Mouse (Mus musculus) granulocyte monocyte progenitor cell, adult 5-6 weeks (primary cell): Measurements from ENCODE around the gene Tmem80. TPM values are rescaled to one million over a fixed set of nuclear protein-coding genes. Genes with fewer than 3 reads are reported as not detected.

Experiments
- ATAC-seq: replicated peaks from 2 replicates; pipeline ENCODE4 v1.8.0; 2016; ENCODE audit warnings: mild to moderate bottlenecking, moderate TSS enrichment, inconsistent platforms; ENCODE audit not compliant: poor library complexity, severe bottlenecking
- total RNA-seq, 2 experiments: library from RNA; stranded (forward) in 1 of 2; stranded (reverse) in 1 of 2; fragments of 200-712, 200-1000 nt in 1 of 2; fragments of >200 nt in 1 of 2; fragmentation: Nextera tagmentation in 1 of 2; gene quantifications; 2 replicates each; pipeline ENCODE4 v1.2.3; 2014 to 2017

The Tmem80 gene
- total RNA-seq (2014; fragmentation: Nextera tagmentation) (6.0 and 13.2 TPM in 2 replicates), total RNA-seq (2017) (4.5 and 8.7 TPM in 2 replicates)

DNA sequence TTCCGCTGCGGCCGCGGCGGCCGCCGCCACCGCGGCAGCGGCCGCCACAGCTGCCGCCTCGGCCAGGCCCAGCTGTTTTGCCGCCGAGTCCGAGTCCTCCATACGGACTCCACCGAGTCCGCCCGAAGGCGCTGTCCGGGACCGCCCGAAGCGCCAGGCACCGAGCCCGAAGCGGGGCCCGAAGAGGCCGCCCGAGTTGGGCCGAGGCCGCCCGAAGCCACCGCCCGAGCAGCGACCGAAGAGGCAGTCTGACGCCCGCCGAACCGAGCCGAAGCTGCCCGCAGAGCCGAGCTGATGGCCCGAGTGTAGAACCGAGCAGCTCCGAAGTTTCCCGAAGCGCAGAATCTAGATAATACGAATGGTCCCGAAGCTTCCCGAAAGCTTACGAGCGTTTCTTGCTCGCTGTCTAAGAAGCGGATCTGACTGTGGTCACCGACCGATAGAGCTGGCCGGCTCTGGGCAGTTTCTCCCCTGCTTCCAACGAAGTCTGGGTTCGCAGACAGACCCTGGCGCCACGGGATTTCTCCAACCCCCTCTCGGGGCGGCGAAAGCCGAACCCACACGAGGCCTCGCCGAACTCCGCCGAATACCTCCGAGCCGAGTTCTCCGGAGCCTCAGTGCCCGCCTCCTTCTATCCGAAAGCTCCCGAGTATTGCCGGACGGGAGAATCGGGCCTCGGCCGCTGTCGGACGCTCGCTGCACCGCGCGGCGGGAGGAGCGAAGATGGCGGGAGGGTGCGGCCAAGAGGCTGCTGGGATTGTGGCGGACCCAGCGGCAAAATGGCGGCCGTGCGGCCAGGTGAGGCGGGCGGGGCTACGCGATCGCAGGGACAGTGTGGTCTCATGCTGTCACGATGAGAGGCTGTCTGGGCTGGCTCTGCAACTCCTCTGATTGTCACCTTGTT lies at the start of gene Tmem80, which contains the start of gene Deaf1:
Gene Tmem80 (plus strand): TSS at position 271 of the 904 bp plus-strand sequence.
Gene Deaf1 (minus strand): TSS at position 222 of the 904 bp plus-strand sequence.
- ATAC-seq, result peak; percentile 89

DNA sequence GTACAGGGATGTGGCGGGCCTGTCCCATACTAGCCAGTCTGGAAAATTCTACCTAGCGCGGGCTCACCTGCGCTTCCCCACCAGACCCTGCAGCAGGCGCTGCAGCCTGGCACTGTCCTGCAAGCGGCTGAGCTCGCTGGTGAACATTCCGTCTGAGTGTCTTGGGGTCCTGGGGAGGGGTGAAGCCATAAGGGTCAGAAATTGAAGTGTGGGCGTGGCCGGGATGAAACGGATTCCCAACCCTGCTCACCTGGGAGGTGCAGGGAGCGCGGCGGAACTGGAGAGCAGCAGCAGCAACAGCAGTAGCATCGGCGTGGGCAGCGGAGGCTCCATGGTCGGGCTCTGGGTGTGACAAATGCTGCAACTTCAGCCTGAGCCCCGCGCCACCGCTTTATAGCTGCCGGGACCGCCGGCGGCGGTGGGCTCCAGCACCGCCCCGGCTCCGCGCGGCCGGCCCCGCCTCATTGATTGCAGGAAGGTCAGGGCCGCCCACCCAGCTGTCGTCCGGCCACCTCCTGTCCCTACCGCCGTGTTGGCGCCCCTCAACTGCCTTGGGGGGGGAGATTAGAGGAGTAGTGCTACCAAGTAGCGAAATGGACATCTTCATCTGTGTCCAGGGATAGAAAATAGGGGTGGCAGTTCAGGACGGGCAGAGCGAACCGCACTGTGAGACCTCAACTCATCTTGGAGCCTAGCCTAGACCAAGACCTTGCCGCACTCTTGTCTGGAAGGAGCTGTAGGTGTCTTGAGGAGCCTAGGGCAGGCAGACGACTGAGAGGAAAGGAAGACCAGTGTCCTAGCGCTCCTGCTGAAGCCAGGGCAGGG lies 48.6 kb upstream of the Tmem80 start, which contains the start of gene Sct:
Gene Sct (minus strand): TSS at position 368 of the 825 bp plus-strand sequence.
- peak; percentile 50 for ATAC-seq

DNA sequence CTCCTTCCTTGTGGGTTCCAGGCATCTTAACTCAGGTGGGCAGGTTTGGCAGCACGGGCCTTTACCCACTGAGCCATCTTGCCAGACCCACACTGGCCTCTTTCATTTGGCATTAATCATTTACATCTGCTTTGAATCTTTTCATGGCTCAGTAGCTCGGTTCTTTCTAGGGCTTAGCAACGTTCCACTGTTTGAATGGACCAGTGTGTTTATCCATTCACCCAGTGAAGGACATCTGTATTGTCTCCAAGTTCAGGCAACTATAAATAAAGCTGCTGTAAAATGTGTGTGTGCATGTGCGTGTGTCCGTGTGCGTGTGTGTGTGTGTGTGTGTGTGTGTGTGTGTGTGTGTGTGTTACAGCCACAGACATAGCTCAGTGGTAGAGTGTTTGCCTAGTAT lies 46.1 kb upstream of the Tmem80 start:
- ATAC-seq, result no peak

DNA sequence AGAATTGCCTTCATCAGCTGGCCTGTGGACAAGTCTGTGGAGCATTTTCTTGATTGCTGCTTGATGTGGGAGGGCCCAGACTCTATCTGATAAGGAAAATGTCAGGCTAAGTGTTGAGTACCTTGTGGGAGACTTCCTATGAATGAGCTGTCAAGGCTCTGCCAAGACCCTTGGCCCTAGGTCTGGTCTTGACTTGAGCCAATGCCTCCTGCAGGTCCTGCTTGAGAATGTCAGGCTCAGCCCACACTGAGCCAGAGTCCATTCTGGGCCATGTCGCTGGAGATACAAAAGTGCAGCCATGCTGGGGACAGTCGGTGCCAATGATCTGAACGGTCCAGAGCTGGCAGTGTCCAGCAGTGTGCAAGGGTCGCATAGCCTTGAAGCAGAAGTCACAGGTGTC lies 44.8 kb upstream of the Tmem80 start:
- ATAC-seq, result no peak

DNA sequence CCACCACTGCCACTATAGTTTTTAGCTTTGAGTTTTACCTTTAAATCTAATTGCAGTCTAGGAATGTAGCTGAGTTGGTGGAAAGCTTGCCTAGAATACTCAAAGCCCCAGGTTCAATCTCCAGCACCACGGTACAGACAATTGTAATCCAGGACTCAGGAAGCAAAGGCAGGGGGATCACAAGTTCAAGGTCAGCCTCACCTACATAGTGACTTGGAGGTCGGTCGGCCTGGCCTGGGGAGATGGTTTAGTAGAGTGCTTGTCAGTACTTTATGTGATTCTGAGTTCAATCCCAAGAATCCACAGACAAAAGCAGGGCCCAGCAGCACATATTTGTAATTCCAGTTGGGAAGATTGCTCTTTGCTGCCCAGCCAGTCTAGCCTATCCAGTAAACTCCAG lies 39.5 kb upstream of the Tmem80 start:
- no peak for ATAC-seq

DNA sequence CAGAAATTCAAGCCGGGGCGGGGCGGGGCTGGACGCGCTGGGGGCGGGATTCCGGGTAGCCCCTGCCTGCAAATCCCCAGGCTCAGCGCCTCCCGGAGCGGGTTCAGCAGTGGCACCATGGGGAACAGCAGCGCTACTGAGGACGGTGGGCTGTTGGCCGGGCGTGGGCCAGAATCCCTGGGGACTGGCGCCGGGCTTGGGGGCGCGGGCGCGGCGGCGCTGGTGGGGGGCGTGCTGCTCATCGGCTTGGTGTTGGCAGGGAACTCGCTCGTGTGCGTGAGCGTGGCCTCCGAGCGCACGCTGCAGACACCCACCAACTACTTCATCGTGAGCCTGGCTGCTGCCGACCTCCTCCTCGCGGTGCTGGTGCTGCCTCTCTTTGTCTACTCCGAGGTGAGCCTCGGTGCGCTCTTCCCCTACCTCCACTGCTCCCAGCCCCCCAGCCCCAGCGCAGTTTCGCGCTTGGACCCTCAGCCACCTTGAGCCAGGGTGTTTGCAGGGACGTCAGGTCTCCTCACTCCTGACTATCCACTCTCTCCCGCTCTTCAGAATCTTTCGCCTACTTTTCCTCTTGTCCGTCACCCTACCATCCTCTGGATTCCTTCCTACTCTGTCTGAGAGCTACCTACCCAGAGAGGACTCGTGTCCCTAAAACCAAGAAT lies 35.5 kb upstream of the Tmem80 start, which contains the start of gene Drd4:
Gene Drd4 (plus strand): TSS at position 86 of the 662 bp plus-strand sequence.
- peak; percentile 35 for ATAC-seq

DNA sequence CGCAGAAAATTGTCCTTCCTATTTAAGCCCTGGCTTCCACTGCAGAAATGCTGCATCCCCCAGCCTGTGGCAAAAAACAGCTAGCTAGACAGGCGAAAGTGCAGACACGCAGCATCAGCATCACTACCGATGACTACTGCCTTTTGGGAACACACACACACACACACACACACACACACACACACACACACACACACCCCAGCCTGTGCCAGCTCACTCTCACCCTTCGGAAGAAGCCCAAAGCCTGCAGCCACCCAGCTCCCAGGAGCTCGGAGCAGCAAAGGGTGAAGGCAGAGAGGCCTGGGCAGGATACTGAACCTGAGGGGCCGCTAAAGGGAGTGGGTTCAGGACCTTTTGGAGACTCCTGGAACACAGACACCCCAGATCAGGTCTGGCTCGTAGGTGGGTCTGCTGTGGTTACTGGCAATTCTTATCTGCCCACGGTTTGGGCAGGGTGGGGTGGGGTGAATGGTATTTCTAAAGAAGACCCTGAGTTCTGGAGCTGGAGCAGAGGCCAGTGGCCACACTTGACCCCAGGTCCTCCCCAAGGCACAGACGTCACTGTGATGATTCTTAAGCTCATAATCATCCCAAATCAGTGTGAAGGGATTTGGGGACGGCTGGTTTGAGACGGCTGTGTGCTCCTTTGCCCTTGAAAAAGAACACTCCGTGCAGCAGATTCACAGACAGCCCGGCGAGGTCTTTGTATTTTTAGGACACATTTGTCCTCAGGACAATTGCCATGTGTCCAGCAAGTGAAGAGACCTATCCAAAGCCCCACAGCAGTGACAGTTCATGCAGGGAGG lies 34.8 kb upstream of the Tmem80 start:
- no peak for ATAC-seq

DNA sequence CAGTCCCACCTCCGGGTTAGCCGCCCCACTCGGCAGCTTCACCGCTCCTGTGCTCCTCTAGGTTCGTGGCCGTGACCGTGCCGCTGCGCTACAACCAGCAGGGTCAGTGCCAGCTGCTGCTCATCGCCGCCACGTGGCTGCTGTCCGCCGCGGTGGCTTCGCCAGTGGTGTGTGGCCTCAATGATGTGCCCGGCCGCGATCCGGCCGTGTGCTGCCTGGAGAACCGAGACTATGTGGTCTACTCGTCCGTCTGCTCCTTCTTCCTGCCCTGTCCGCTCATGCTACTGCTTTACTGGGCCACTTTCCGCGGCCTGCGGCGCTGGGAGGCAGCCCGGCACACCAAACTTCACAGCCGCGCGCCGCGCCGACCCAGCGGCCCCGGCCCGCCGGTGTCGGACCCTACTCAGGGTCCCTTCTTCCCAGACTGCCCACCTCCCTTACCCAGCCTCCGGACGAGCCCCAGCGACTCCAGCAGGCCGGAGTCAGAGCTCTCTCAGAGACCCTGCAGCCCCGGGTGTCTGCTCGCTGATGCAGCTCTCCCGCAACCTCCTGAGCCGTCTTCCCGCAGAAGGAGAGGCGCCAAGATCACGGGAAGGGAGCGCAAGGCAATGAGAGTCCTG lies 33.6 kb upstream of the Tmem80 start:
- ATAC-seq, result peak; percentile 68

DNA sequence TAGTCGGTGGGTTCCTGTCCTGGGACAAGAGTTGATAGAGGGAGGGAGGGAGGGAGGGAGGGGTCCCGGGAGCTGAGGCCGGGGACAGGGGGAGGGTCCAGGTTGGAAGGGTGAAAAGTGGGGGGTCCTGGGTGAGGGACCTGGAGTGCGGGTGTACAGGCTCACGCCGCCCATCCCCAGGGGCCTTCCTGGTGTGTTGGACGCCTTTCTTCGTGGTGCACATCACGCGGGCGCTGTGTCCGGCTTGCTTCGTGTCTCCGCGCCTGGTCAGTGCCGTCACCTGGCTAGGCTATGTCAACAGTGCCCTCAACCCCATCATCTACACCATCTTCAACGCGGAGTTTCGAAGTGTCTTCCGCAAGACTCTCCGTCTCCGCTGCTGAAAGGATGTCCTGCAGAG lies 33.1 kb upstream of the Tmem80 start:
- 0 out of 2 replicates have a peak, but pooled peaks have one; percentile 11 for ATAC-seq

DNA sequence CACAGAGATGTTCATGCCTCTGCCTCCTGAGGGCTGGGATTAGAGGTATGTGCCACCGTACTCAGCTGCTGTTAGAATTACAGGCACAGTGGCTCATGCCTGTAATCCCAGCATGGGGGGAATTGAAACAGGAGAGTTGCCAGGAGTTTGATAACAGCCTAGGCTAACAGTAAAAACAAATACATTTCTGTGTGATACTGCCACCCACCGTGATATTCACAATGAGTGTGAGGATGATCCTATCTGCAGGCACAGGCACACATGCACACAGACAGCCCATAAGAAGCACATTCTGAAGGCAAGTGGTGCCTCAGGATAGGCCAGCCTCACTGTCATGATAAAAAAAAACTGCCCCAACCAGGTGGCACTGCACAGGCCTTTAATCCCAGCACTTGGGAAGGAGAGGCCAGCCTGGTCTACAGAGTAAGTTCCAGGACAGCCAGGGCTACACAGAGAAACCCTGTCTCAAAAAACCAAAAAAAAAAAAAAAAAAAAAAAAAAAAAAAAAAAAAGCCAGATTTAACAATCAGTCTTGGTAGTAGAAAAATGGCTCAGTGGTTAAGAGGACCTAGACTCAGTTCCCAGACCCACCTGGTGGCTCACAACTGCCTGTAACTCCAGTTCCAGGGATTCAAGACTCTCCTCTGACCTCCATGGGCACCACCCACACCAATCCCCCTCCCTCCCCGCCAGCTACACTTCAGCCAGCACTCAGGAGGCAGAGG lies 29.5 kb upstream of the Tmem80 start:
- ATAC-seq, result no peak

DNA sequence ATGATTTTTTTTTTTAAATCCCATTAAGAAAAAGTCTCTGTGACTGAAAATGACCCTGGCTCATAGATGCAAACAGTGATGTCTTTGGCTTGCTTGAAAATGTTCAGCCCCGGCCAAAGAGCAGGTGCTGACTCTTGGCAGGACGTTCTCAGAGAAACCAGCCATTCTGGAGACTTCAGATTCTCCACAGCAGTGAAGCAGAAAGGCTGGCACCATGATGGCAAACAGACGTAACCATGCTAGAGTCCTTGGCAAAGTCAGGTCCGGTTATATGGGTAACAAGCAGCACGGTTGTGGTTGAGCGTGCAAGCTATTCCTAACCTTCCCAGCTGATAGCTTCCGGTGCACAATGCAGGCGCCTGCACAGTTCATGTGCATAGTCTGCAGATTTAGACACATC lies 28.4 kb upstream of the Tmem80 start:
- ATAC-seq, result no peak

DNA sequence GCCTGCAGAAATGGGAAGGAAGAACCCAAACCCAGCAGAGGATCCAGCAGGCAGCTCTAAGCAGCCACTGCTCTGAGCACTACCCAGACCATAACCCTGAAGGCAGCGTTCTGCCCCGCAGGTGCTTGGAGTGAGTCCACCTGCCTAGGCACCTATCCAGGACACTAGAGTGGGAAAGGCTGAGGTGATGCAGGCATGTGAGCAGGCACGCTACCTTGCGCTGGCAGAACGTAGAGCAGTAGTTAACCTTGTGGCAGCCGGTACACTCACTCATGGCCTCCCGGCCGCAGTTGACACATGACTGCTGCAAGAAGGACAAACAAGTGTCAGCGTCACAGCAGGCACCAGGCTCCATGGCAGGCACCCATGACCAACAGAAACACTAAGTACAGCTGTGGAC lies 26.2 kb upstream of the Tmem80 start:
- no peak for ATAC-seq

DNA sequence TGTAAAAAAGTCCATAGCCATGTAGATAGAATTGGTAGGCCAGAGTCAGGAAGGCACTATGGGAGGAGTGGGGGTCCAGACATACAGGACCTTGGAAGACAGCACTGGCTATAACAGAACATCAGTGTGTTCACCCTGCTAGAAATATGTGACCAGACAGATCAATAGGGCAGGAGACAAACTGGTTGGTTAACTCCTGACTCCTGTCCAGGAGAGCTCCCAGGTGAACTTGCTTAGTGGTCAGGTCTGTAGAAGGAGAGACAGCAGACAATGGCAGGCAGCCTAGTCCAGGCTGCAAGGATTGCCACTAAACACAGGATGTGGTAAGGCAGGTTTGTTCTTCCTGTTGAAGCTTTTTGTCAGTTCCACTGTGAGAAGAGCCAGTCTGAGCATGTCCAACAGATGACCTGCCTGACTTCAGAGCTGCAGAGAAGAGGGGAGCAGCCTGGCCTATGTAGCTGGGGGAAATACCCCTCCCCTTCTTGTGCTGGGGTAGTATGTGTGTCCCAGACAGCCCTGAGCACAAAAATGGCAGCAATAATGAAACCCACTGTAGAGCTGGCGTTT lies 24.8 kb upstream of the Tmem80 start:
- no peak for ATAC-seq

DNA sequence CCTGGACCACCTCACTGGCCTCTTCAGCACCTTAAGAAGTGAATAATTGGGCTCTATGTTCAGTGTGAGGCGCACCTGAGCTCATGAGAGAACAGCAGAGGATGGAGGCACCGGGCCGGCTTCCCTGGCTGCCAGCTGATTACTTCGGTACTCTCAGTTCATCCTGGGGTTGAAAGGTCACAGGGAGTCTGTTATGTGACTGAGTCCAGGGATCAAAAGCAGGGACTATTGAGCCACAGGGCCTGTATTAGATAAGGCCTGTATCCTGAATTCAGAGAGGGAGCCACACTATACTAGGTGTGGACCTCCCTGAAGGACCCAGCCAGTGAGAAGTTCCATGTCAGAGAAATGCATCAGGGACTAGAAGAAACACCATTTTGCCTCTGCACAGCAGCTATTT lies 23.0 kb upstream of the Tmem80 start:
- ATAC-seq, result no peak

DNA sequence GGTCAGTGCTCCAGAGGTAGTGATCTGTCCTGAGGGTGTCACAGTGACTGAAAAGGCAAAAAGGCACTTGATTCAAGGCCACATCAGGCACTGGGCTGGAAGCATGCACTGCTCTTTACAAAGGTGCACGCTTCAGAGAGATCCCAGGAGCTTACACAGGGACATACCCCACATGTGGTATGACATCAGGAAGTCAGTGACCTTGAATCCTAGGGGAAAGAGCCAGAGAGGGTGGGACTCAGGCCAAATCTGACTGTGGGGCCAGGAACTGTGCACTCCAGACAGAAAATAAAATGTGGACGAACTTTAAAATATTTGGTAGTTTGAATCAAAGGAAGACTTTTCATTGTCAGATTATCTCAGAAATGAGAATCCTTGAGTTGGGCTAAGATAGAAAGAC lies 13.1 kb upstream of the Tmem80 start:
- no peak for ATAC-seq

DNA sequence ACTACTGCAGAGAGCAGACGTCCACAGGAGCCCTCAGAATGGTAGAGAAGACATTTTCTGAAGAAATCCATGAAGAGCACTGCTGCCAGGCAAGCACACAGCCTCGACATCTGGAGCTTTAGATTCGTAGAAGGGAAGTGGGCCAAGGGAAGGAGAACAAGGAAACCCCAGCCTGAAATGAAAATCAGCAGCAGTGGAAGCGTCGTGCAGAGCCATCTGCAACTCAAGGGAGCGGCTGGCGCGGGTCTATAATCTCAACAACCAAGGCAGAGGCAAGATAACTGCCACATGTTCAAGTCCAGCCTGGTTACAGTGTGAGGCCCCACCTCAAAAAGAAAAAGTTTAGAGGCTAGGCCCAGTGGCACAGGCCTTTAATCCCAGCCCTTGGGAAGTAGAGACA lies 12.5 kb upstream of the Tmem80 start:
- ATAC-seq, result no peak

DNA sequence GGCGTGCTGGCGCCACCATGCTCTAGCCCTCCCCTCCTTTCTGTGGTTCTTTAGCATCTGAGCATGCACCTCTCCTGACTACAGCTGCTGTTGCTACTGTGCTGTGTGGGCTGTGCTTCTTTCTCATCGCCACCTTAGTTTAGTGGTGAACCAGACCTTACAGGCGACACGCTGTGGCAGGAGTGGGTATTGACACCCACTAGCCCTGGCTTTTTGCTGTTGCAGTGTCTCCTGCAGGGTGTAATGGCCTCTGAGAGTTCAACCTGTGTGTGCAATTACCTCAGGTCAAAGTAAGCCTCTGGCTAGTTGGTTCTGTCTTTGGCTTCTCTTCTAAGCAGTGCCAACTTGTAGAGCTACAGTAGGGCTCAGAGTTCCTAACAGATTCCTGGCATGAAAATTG lies 11.6 kb upstream of the Tmem80 start:
- peak; percentile 78 for ATAC-seq

DNA sequence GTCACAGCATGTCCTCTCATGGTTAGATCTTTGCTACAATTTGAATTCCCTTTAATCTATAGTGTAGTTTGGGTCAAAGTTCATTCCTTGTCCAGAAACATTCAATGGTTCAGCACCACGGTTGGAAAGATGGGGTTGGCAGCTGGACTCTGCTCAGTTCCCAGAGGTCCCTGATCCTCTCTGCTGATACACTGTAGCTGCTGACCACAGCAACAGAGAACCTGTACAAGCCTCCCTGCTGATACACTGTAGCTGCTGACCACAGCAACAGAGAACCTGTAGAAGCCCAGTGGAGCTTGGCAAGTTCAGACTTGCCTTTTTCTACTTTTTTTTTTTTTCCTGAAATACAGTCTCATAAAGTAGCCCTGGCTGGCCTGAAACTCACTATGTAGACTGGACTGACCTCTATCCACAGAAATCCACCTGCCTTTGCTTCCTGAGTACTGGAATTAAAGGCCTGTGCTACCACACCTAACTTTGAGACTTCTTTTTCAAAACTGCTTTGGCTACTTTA lies 9.9 kb upstream of the Tmem80 start:
- ATAC-seq, result no peak
